Mouse (Mus musculus) midbrain, postnatal 0 days (tissue): ENCODE measurements around the gene Iscu. TPM values are rescaled to one million over a fixed set of nuclear protein-coding genes. Genes with fewer than 3 reads are reported as not detected.

Experiments
- ATAC-seq: fragments of 200-750 bp; cut with Nextera tagmentation; 2 replicates; pipeline ENCODE4 v1.8.0; 2017; ENCODE audit warnings: moderate number of reproducible peaks, mild to moderate bottlenecking, moderate TSS enrichment, moderate library complexity; ENCODE audit not compliant: low FRiP score
- DNase-seq: peaks from one replicate; pipeline ENCODE4 v3.0.0-alpha.2; 2015; ENCODE audit warnings: low spot score
- H3K27ac ChIP-seq: fragments of 300-500 bp; sonication (generic); 2 replicates; pipeline ENCODE4 v1.5.1; 2014; ENCODE audit warnings: low read depth, mild to moderate bottlenecking, low read length, mixed read lengths
- H3K27me3 ChIP-seq: fragments of 300-500 bp; sonication (generic); 2 replicates; pipeline ENCODE4 v1.6.1; 2014; ENCODE audit warnings: low read length, control low read depth, mixed read lengths; ENCODE audit not compliant: insufficient read depth
- H3K36me3 ChIP-seq: fragments of 300-500 bp; sonication (generic); 2 replicates; pipeline ENCODE4 v1.6.1; 2014; ENCODE audit warnings: low read length, control low read depth, mixed read lengths; ENCODE audit not compliant: insufficient read depth
- H3K4me1 ChIP-seq: fragments of 300-500 bp; sonication (generic); 2 replicates; pipeline ENCODE4 v1.6.1; 2014; ENCODE audit warnings: mild to moderate bottlenecking, control low read depth, antibody characterized with exemption, low read length, mixed read lengths; ENCODE audit not compliant: insufficient read depth
- H3K4me2 ChIP-seq: fragments of 300-500 bp; sonication (generic); 2 replicates; pipeline ENCODE4 v1.6.1; 2014; ENCODE audit warnings: low read depth, mild to moderate bottlenecking, low read length, mixed read lengths; ENCODE audit not compliant: poor library complexity, severe bottlenecking
- H3K4me3 ChIP-seq: fragments of 300-500 bp; sonication (generic); 2 replicates; pipeline ENCODE4 v1.5.1; 2014; ENCODE audit warnings: low read depth, mild to moderate bottlenecking, low read length, moderate library complexity
- H3K9ac ChIP-seq: fragments of 300-500 bp; sonication (generic); replicated peaks from 2 replicates; pipeline ENCODE4 v1.6.1; 2014; ENCODE audit warnings: mild to moderate bottlenecking, low read length, moderate library complexity, mixed read lengths; ENCODE audit not compliant: poor library complexity, severe bottlenecking
- H3K9me3 ChIP-seq: fragments of 300-500 bp; sonication (generic); 2 replicates; pipeline ENCODE4 v1.6.1; 2016; ENCODE audit warnings: low read length, control low read depth
- CTCF ChIP-seq: IDR thresholded peaks from 2 replicates; pipeline ENCODE4 v1.5.1; 2016; ENCODE audit warnings: antibody characterized with exemption, mild to moderate bottlenecking
- WGBS: fragments of 180-500 bp; shearing (Covaris S2); extraction: QIAGEN DNeasy Blood & Tissue Kit; methylation state at CpG from one replicate; pipeline ENCODE4 v1.1.7; 2014; 5-methylcytosine and 5-hydroxymethylcytosine counted together
- polyA plus RNA-seq: library from polyadenylated mRNA; unstranded; fragments of >200 nt; fragmentation: Nextera tagmentation; extraction: Ambion mirVana; gene quantifications from 2 replicates; pipeline ENCODE4 v1.2.1, GENCODE M21; 2015
- total RNA-seq: library from RNA; depleted of rRNA; stranded (reverse); fragments of >200 nt; gene quantifications from 2 replicates; pipeline ENCODE4 v1.2.3, GENCODE M21; 2014; rRNA removed

The Iscu gene
- total and polyA plus RNA-seq, 2 experiments from 2014 or later = 65.8 to 96.9 TPM

- TF ChIP-seq CTCF = no peak
- Histone ChIP-seq H3K4me2 (no peak overlapping the region), H3K4me1 (no peaks in the 10 kb centered on the region), H3K36me3 (no peaks in the 10 kb centered on the region), H3K27me3 (no peaks in the 10 kb centered on the region), H3K9me3 (no peaks in the 10 kb centered on the region), H3K9ac (no peak overlapping the region), H3K4me3 (no peak overlapping the region), H3K27ac (no peak overlapping the region)
- 88% methylated on average over 4 of the region's 4 CpGs for WGBS
- no peak for DNase-seq
- ATAC-seq = no peak
Observed at GRCm38 (mm10) chr5:113824228-113824627, 51.7 kb downstream of the Iscu start.

GRCm38 (mm10) chr5:113825558-113825957 lies 53.0 kb downstream of the Iscu start:
- no peak for ATAC-seq
- no peak overlapping the region for H3K4me3 ChIP-seq
- H3K27ac ChIP-seq = no peak overlapping the region
- no peaks in the 10 kb centered on the region for H3K27me3 ChIP-seq
- no peak for DNase-seq
- H3K36me3 ChIP-seq = no peaks in the 10 kb centered on the region
- no peak overlapping the region for H3K9ac ChIP-seq
- no peaks in the 10 kb centered on the region for H3K4me1 ChIP-seq
- 86% methylated on average over 7 of the region's 7 CpGs for WGBS
- no peak for TF ChIP-seq CTCF
- H3K4me2 ChIP-seq = no peak overlapping the region
- no peaks in the 10 kb centered on the region for H3K9me3 ChIP-seq

GRCm38 (mm10) chr5:113826619-113827018 lies 54.1 kb downstream of the Iscu start:
- H3K36me3 ChIP-seq = no peaks in the 10 kb centered on the region
- no peaks in the 10 kb centered on the region for H3K27me3 ChIP-seq
- H3K27ac ChIP-seq = no peak overlapping the region
- no peak overlapping the region for H3K4me3 ChIP-seq
- H3K4me2 ChIP-seq = no peak overlapping the region
- H3K9me3 ChIP-seq = no peaks in the 10 kb centered on the region
- DNase-seq (no peak), ATAC-seq (no peak)
- TF ChIP-seq CTCF = no peak
- no peak overlapping the region for H3K9ac ChIP-seq
- no peaks in the 10 kb centered on the region for H3K4me1 ChIP-seq
- WGBS = 88% methylated on average over 4 of the region's 4 CpGs

Other genes with a start within 250 kb of the Iscu start
- gene Cmklr1, start 122.3 kb upstream of the Iscu start, total RNA-seq = 2.7 and 3.6 TPM in 2 replicates
- gene Cmklr1, start 122.3 kb upstream of the Iscu start, polyA plus RNA-seq = 0.63 and 1.1 TPM in 2 replicates
- gene 1700069L16Rik, start 48.0 kb upstream of the Iscu start, total RNA-seq = not detected in 2 replicates
- not detected in 2 replicates for gene 1700069L16Rik, start 48.0 kb upstream of the Iscu start, polyA plus RNA-seq
- 11.5 and 15.4 TPM in 2 replicates for gene Ficd, start 36.9 kb upstream of the Iscu start, total RNA-seq
- 8.7 and 9.0 TPM in 2 replicates for gene Ficd, start 36.9 kb upstream of the Iscu start, polyA plus RNA-seq
- 44.7 and 51.1 TPM in 2 replicates for gene Sart3, start 238 bp upstream of the Iscu start, total RNA-seq
- 24.8 and 26.5 TPM in 2 replicates for gene Sart3, start 238 bp upstream of the Iscu start, polyA plus RNA-seq
- 9.5 and 10.1 TPM in 2 replicates for gene Tmem119, start 27.8 kb downstream of the Iscu start, total RNA-seq
- 5.9 and 6.3 TPM in 2 replicates for gene Tmem119, start 27.8 kb downstream of the Iscu start, polyA plus RNA-seq
- gene Selplg, start 59.9 kb downstream of the Iscu start, total RNA-seq = 0.52 and 3.1 TPM in 2 replicates
- gene Selplg, start 59.9 kb downstream of the Iscu start, polyA plus RNA-seq = 1.9 and 2.3 TPM in 2 replicates
- gene Coro1c, start 136.0 kb downstream of the Iscu start, total RNA-seq = 157 and 311 TPM in 2 replicates
- 165 and 171 TPM in 2 replicates for gene Coro1c, start 136.0 kb downstream of the Iscu start, polyA plus RNA-seq
- 14.0 and 14.3 TPM in 2 replicates for gene Ssh1, start 221.1 kb downstream of the Iscu start, total RNA-seq
- 9.8 and 12.4 TPM in 2 replicates for gene Ssh1, start 221.1 kb downstream of the Iscu start, polyA plus RNA-seq
- gene Dao, start 231.0 kb downstream of the Iscu start, total RNA-seq = not detected in 2 replicates
- 0.09 TPM in 1 of 2 replicates, not detected in the other for gene Dao, start 231.0 kb downstream of the Iscu start, polyA plus RNA-seq